28 mouse cellular contexts compared by ENCODE assay signal in the genomic region with DNA sequence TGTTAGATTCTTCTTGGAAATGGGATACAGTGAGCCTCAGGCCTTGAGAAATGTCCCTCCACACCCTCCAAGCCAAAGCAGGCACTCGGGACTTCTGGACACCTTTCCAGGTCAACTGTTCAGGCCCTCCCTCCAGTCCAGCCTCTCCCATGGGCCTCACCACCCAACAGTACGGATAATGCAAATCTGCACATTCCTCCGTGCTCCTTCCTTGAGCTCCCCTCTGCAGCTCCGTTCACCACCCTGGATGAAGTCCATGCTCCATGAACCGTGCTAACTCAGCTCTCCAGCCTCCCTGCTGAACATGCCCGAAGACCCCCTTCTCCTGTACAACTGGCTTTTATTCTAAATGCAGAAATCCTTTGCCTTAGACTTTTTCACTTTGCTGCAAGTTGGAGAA. TPM values are rescaled to one million over a fixed set of nuclear protein-coding genes. Genes with fewer than 3 reads are reported as not detected.
A peak's percentile ranks its signal among the peaks of the same experiment; 100 is the strongest.
DNase-seq lines count a peak whose midpoint lies in the region; TF ChIP-seq lines count a peak whose summit lies in the region.
"Had no signal": no experiment of that assay in that cellular context is flagged by ENCODE, and none has a peak within 500 bp of the region (broad histone marks: within the 10 kb centered on the region; RNA-seq: fewer than 3 reads in every experiment).

No protein-coding gene starts in this region.

- in situ Hi-C loops in ES-E14 (cut with MboI; ENCODE audit: low sequenced_read_pairs in 2 of 2, unreplicated experiment in 2 of 2) = no loop called here

- H3K36me3 ChIP-seq in ES-E14 (ENCODE audit: control insufficient read depth, insufficient read depth, low read length, poor library complexity, severe bottlenecking) = peaks cover 49% of the 10 kb centered on the region

- peak overlapping the region; percentile 42; the same call in 1 of the 2 replicates for H3K27ac ChIP-seq in ES-E14 (ENCODE audit: insufficient read depth, low read depth, low read length, poor library complexity, severe bottlenecking)
- H3K27ac ChIP-seq: hindbrain, embryonic 10.5 days; liver, embryonic 12.5 days; midbrain, embryonic 12.5 days; neural tube, embryonic 12.5 days had no signal

- H3K9ac ChIP-seq in ES-E14 (ENCODE audit: insufficient read depth, low read depth, low read length, poor library complexity, severe bottlenecking) = no peak overlapping the region
- H3K9ac ChIP-seq: liver, embryonic 12.5 days; liver, postnatal 0 days; midbrain, embryonic 12.5 days; neural tube, embryonic 12.5 days had no signal

- peaks cover 0 to 5% of the 10 kb centered on the region in 2 experiments; a peak in 2 of 4 replicates for H3K4me1 ChIP-seq in ES-E14 (ENCODE audit: control insufficient read depth in 2 of 2, insufficient read depth in 2 of 2, low read length in 2 of 2, poor library complexity in 1 of 2)
- H3K4me1 ChIP-seq: hindbrain, embryonic 10.5 days; liver, embryonic 12.5 days; megakaryocyte, embryonic 14.5 days; midbrain, embryonic 12.5 days; neural tube, embryonic 12.5 days had no signal

- H3K9me3 ChIP-seq in ES-E14 (ENCODE audit: control insufficient read depth, insufficient read depth, low read depth, low read length) = no peaks in the 10 kb centered on the region
- H3K9me3 ChIP-seq: hindbrain, embryonic 10.5 days; liver, embryonic 12.5 days; megakaryocyte, embryonic 14.5 days; midbrain, embryonic 12.5 days; neural tube, embryonic 12.5 days had no signal

- H3K4me3 ChIP-seq in ES-E14 (ENCODE audit: insufficient read depth in 1 of 2, low read depth in 1 of 2, low read length in 2 of 2, poor library complexity in 1 of 2, severe bottlenecking in 1 of 2) = no peak overlapping the region
- H3K4me3 ChIP-seq: hindbrain, embryonic 10.5 days; liver, embryonic 12.5 days; megakaryocyte, embryonic 14.5 days; midbrain, embryonic 12.5 days; myocyte; neural tube, embryonic 12.5 days had no signal

- DNase-seq in ES-E14 (ENCODE audit: low read depth, low spot score) (no peak), ZHBTc4 (ENCODE audit: low read depth, low spot score) (peak; percentile 59)
- peak; percentile 63 for DNase-seq in kidney, adult 9 months
- peak; percentile 74 for DNase-seq in kidney, postnatal 14 days
- DNase-seq in right cerebral cortex, postnatal 36 days (ENCODE audit: low spot score in 2 of 2) = no peak
- DNase-seq in right cerebral cortex, adult 2 months (ENCODE audit: low spot score in 2 of 2) = no peak
- no peak for DNase-seq in cerebellum, postnatal 14 days
- no peak for DNase-seq in left cerebral cortex, postnatal 14 days (ENCODE audit: low spot score in 2 of 2)
- DNase-seq: adrenal gland, postnatal 10 days; cerebellum, adult 11-12 months; cerebellum, postnatal 10 days; heart, postnatal 14 days; left cerebral cortex, postnatal 4 days; liver, postnatal 0 days; lung, postnatal 4 days; right cerebral cortex, adult 18-20 months; thymus, postnatal 4 days had no signal

- intact Hi-C loops in left cerebral cortex, postnatal 14 days (cut with DNase I) = no loop called here

TF ChIP-seq in ES-E14, 5 proteins besides CTCF, POLR2A, EP300 and RAD21:
- no peak for TF ChIP-seq ZNF384 (IDR thresholded peaks at IDR 0.05; ENCODE audit: low read depth, low read length)
- no peak for TF ChIP-seq CHD2 (IDR thresholded peaks at IDR 0.05; ENCODE audit: low read depth, low read length)
- TF ChIP-seq HCFC1 (IDR thresholded peaks at IDR 0.05; ENCODE audit: borderline replicate concordance, insufficient read depth, low read length) = no peak
- TF ChIP-seq MAFK (IDR thresholded peaks at IDR 0.05; ENCODE audit: insufficient read depth, low read depth, low read length) = no peak
- TF ChIP-seq ZC3H11A (IDR thresholded peaks at IDR 0.05; ENCODE audit: borderline replicate concordance, low read depth, low read length) = no peak

RNA-seq across cellular contexts. Expression of a gene that starts 13.8 kb away (rescaled TPM):
- total RNA-seq in ES-E14 (2012; rRNA removed) = 12.1 and 14.7 TPM in 2 replicates
- 1 to 10 TPM; 6.3 to 6.5 TPM for total RNA-seq in left cerebral cortex, postnatal 14 days (2021)

RNA-seq across cellular contexts. Expression of a gene that starts 14.0 kb away (rescaled TPM):
- total RNA-seq in ES-E14 (2012; rRNA removed) = 47.1 and 48.8 TPM in 2 replicates
- total RNA-seq in left cerebral cortex, postnatal 14 days (2021) = 10 to 100 TPM; 41.2 to 43.7 TPM

RNA-seq across cellular contexts. Expression of a gene that starts 42.5 kb away (rescaled TPM):
- total RNA-seq in ES-E14 (2012; rRNA removed) = 0.09 and 0.16 TPM in 2 replicates
- total RNA-seq in left cerebral cortex, postnatal 14 days (2021) = 1 to 10 TPM; 1.7 to 2.0 TPM
- total RNA-seq: gastrocnemius, adult 8-10 months had no signal

RNA-seq across cellular contexts. Expression of a gene that starts 47.7 kb away (rescaled TPM):
- 2.1 and 2.9 TPM in 2 replicates for total RNA-seq in ES-E14 (2012; rRNA removed)
- total RNA-seq in left cerebral cortex, postnatal 14 days (2021) = under 1 TPM in 1 of 2 experiments, not detected in 1; 0.37 TPM
- total RNA-seq: adrenal gland, postnatal 10 days; gastrocnemius, adult 8-10 months; heart, adult 8-10 months; heart, postnatal 14 days; layer of hippocampus, postnatal 14 days; left cerebral cortex, adult 8-10 months; midbrain, postnatal 0 days had no signal

Comparison
In these comparisons a context has a peak if more than half of its experiments do, and no peak if none do; other contexts are left out.
1. DNase-seq: peak in ZHBTc4 (single experiment), kidney, adult 9 months (single experiment) and kidney, postnatal 14 days (single experiment); none in ES-E14 (single experiment), right cerebral cortex, postnatal 36 days (0 of 2), right cerebral cortex, adult 2 months (0 of 2), cerebellum, postnatal 14 days (0 of 2) and left cerebral cortex, postnatal 14 days (0 of 2).